Mouse (Mus musculus): ENCODE results near the gene Pdzd7.
A peak's percentile ranks its signal among the peaks of the same experiment; 100 is the strongest.

DNA sequence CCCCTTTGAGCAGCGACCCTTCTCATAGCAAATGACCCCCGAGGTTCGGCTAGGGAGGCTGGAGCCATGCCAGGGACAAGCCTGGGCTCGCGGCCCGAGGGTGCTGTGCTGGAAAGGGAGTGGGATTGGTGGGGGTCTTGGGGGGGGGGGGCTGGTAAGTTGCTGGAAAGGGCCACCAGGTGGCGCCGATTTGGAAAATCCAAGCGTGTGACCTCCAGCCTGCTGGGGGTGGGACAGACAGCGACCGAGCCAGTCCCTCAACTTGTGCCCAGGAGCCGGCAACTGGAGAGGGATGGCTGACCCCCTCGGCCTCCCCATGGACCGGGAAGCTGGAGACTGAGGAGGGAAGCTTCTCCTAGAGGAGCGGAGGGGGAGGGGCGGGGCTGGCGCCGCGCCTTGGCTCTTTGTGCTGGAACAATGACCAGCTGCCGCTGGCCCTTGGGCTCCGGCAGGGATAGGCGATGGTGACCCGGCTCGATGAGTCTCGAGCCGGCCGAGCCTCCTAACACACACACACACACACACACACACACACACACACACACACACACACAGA is 28.2 kb downstream of the Pdzd7 start:
- peak; percentile 52 for TF ChIP-seq CTCF (IDR thresholded peaks at IDR 0.05; ENCODE audit: low read depth)
- no peak for TF ChIP-seq EP300 (IDR thresholded peaks at IDR 0.05; ENCODE audit: low read depth)
